Mouse (Mus musculus) liver, embryonic 14.5 days (tissue): ENCODE results near the gene Kcna6. TPM values are rescaled to one million over a fixed set of nuclear protein-coding genes. Genes with fewer than 3 reads are reported as not detected.

Source experiments
- ATAC-seq: fragments of 200-750 bp; cut with Nextera tagmentation; 2 replicates; pipeline ENCODE4 v1.8.0; 2017; ENCODE audit warnings: moderate number of reproducible peaks, mild to moderate bottlenecking, moderate library complexity; ENCODE audit not compliant: insufficient read depth
- DNase-seq, 3 experiments: peaks; one replicate each; pipeline ENCODE4 v3.0.0-alpha.2; 2012 to 2013; ENCODE audit warnings: low read depth in 3 of 3, low spot score in 3 of 3
- H3K27ac ChIP-seq: fragments of 300-500 bp; sonication (generic); 2 replicates; pipeline ENCODE4 v1.5.1; 2014; ENCODE audit warnings: moderate library complexity, mild to moderate bottlenecking, control low read depth, inconsistent platforms
- H3K27me3 ChIP-seq: fragments of 300-500 bp; sonication (generic); 2 replicates; pipeline ENCODE4 v1.6.1; 2014; ENCODE audit warnings: mild to moderate bottlenecking, low read length, moderate library complexity; ENCODE audit not compliant: control insufficient read depth, insufficient read depth
- H3K36me3 ChIP-seq: fragments of 300-500 bp; sonication (generic); replicated peaks from 2 replicates; pipeline ENCODE4 v1.6.1; 2014; ENCODE audit warnings: low read depth; ENCODE audit not compliant: control insufficient read depth, insufficient read depth
- H3K4me1 ChIP-seq, 2 experiments: fragments of 200-500 bp in 1 of 2; fragments of 300-500 bp in 1 of 2; sonication (generic) in 1 of 2; replicated peaks; 2 replicates each; pipeline ENCODE4 v1.6.1; 2012 to 2014; ENCODE audit warnings: antibody characterized with exemption in 1 of 2, inconsistent platforms in 1 of 2, low read length in 1 of 2; ENCODE audit not compliant: control insufficient read depth in 2 of 2, insufficient read depth in 2 of 2
- H3K4me2 ChIP-seq: fragments of 300-500 bp; sonication (generic); 2 replicates; pipeline ENCODE4 v1.6.1; 2014; ENCODE audit warnings: low read depth, mild to moderate bottlenecking, control low read depth, moderate library complexity
- H3K4me3 ChIP-seq, 2 experiments: fragments of 200-500 bp in 1 of 2; fragments of 300-500 bp in 1 of 2; sonication (generic) in 1 of 2; 2 replicates each; pipeline ENCODE4 v1.5.1; 2012 to 2014; ENCODE audit warnings: low read depth in 2 of 2, low read length in 2 of 2, mild to moderate bottlenecking in 2 of 2, control low read depth in 1 of 2, inconsistent platforms in 1 of 2, moderate library complexity in 1 of 2; ENCODE audit not compliant: insufficient read depth in 1 of 2
- H3K9ac ChIP-seq: fragments of 300-500 bp; sonication (generic); replicated peaks from 2 replicates; pipeline ENCODE4 v1.6.1; 2014; ENCODE audit warnings: mild to moderate bottlenecking, control low read depth, moderate library complexity
- H3K9me3 ChIP-seq: fragments of 300-500 bp; sonication (generic); 2 replicates; pipeline ENCODE4 v1.6.1; 2016; ENCODE audit warnings: low read length, mixed read lengths; ENCODE audit not compliant: control insufficient read depth
- CTCF ChIP-seq: IDR thresholded peaks from 2 replicates; pipeline ENCODE4 v1.5.1; 2016; ENCODE audit warnings: antibody characterized with exemption, low read depth, control low read depth
- EP300 ChIP-seq: IDR thresholded peaks from 2 replicates; pipeline ENCODE4 v1.6.1; 2016; ENCODE audit warnings: antibody characterized with exemption, low read depth
- WGBS: fragments of 180-500 bp; shearing (Covaris S2); extraction: QIAGEN DNeasy Blood & Tissue Kit; methylation state at CpG from one replicate; pipeline ENCODE4 v1.1.7; 2014; ENCODE audit not compliant: insufficient replicate concordance; 5-methylcytosine and 5-hydroxymethylcytosine counted together
- polyA plus RNA-seq, 2 experiments: library from polyadenylated mRNA; depleted of rRNA in 1 of 2; stranded (reverse) in 1 of 2; unstranded in 1 of 2; fragments of >200 nt; fragmentation: Nextera tagmentation in 1 of 2; extraction: Ambion mirVana in 1 of 2; gene quantifications; 2 replicates each; pipeline versions ENCODE4 v1.2.1 to v1.2.3; 2012 to 2014

Gene Kcna6
- polyA plus RNA-seq, 2 experiments: 0.07 to 0.10 TPM

- ATAC-seq (no peak), DNase-seq (no peak)
- Histone ChIP-seq H3K9me3 (no peaks in the 10 kb centered on the region), H3K9ac (no peak overlapping the region), H3K36me3 (no peaks in the 10 kb centered on the region), H3K4me1 (no peaks in the 10 kb centered on the region), H3K4me3 (no peak overlapping the region), H3K27ac (no peak overlapping the region), H3K27me3 (no peaks in the 10 kb centered on the region), H3K4me2 (no peak overlapping the region)
- 37% methylated on average over 12 of the region's 12 CpGs for WGBS
- TF ChIP-seq EP300 (no peak), CTCF (no peak)
These were observed 12.0 kb upstream of the Kcna6 start for GRCm38 (mm10) chr6:126752520-126752919.

GRCm38 (mm10) chr6:126745888-126746287 lies 5.4 kb upstream of the Kcna6 start:
- Histone ChIP-seq H3K27ac (no peak overlapping the region), H3K9me3 (no peaks in the 10 kb centered on the region), H3K36me3 (no peaks in the 10 kb centered on the region), H3K4me2 (no peak overlapping the region), H3K9ac (no peak overlapping the region), H3K4me1 (no peaks in the 10 kb centered on the region), H3K27me3 (peaks cover 4% of the 10 kb centered on the region; the same call in 1 of the 2 replicates), H3K4me3 (no peak overlapping the region)
- 40% methylated on average over 1 of the region's 1 CpGs for WGBS
- no peak for DNase-seq
- ATAC-seq: no peak
- TF ChIP-seq CTCF (no peak), EP300 (no peak)

GRCm38 (mm10) chr6:126742610-126743009 lies 2.1 kb upstream of the Kcna6 start:
- 38% methylated on average over 3 of the region's 3 CpGs for WGBS
- peaks cover 26% of the 10 kb centered on the region for H3K27me3 ChIP-seq

GRCm38 (mm10) chr6:126739326-126740210 lies 906 bp downstream of the Kcna6 start:
- 2% methylated on average over 67 of the region's 67 CpGs for WGBS

More at GRCm38 (mm10) chr6:126742610-126743009, 2.1 kb upstream of the Kcna6 start:
- Histone ChIP-seq H3K4me2 (no peak overlapping the region), H3K4me3 (no peak overlapping the region), H3K4me1 (no peaks in the 10 kb centered on the region), H3K9me3 (no peaks in the 10 kb centered on the region), H3K27ac (no peak overlapping the region), H3K9ac (no peak overlapping the region), H3K36me3 (no peaks in the 10 kb centered on the region)
- DNase-seq (no peak), ATAC-seq (no peak)
- no peak for TF ChIP-seq EP300

GRCm38 (mm10) chr6:126736996-126737395 lies 3.5 kb downstream of the Kcna6 start:
- H3K9ac ChIP-seq: no peak overlapping the region
- H3K4me2 ChIP-seq: no peak overlapping the region
- H3K4me1 ChIP-seq: no peaks in the 10 kb centered on the region
- no peak for TF ChIP-seq CTCF
- TF ChIP-seq EP300: no peak
- 45% methylated on average over 4 of the region's 4 CpGs for WGBS
- DNase-seq: no peak
- H3K27me3 ChIP-seq: peaks cover 23% of the 10 kb centered on the region
- no peak overlapping the region for H3K27ac ChIP-seq
- H3K9me3 ChIP-seq: no peaks in the 10 kb centered on the region
- H3K4me3 ChIP-seq: no peak overlapping the region
- no peaks in the 10 kb centered on the region for H3K36me3 ChIP-seq
- no peak for ATAC-seq

More at GRCm38 (mm10) chr6:126739326-126740210, 906 bp downstream of the Kcna6 start:
- H3K36me3 ChIP-seq: no peaks in the 10 kb centered on the region
- H3K27me3 ChIP-seq: peaks cover 26% of the 10 kb centered on the region
- no peaks in the 10 kb centered on the region for H3K9me3 ChIP-seq
- no peak for DNase-seq
- no peak overlapping the region; the same call in 1 of the 2 replicates for H3K4me2 ChIP-seq
- no peaks in the 10 kb centered on the region for H3K4me1 ChIP-seq
- peak overlapping the region; percentile 0 to 5; a peak in 2 of 4 replicates for H3K4me3 ChIP-seq
- TF ChIP-seq CTCF (no peak), EP300 (no peak)
- ATAC-seq: no peak
- no peak overlapping the region for H3K9ac ChIP-seq
- no peak overlapping the region for H3K27ac ChIP-seq
